Mouse (Mus musculus) kidney, adult 2 months (tissue): ENCODE results near the gene Dpp6.

Experiments
- CTCF ChIP-seq: fragments of 200-500 bp; conservative IDR thresholded peaks from 2 replicates; pipeline ENCODE4 v1.5.1; 2011; ENCODE audit warnings: low read depth, mild to moderate bottlenecking, control low read depth, low read length, moderate library complexity, mixed read lengths; ENCODE audit not compliant: insufficient read depth, insufficient read length
- POLR2A ChIP-seq: fragments of 200-500 bp; IDR thresholded peaks from one replicate; pipeline ENCODE4 v1.6.1; 2011; ENCODE audit warnings: low read depth, low read length, control low read depth

GRCm38 (mm10) chr5:26875449-26875848, 58.4 kb downstream of the Dpp6 start:
- TF ChIP-seq CTCF (no peak), POLR2A (no peak)
